Mouse (Mus musculus) gastrocnemius, postnatal 25 days (tissue): Measurements from ENCODE around the gene Dnajc13. TPM values are rescaled to one million over a fixed set of nuclear protein-coding genes. Genes with fewer than 3 reads are reported as not detected.
A peak's percentile ranks its signal among the peaks of the same experiment; 100 is the strongest.

Experiments
- DNase-seq: peaks from one replicate; pipeline ENCODE4 v3.0.0; 2022
- total RNA-seq, 2 experiments: library from RNA; stranded (reverse); gene quantifications; 1 replicate in 1 of 2; 2 replicates in 1 of 2; pipeline ENCODE4 v1.2.3; 2021

Dnajc13 gene
- total RNA-seq, 2 experiments from 2014 or later = 25.8 to 26.2 TPM

DNA sequence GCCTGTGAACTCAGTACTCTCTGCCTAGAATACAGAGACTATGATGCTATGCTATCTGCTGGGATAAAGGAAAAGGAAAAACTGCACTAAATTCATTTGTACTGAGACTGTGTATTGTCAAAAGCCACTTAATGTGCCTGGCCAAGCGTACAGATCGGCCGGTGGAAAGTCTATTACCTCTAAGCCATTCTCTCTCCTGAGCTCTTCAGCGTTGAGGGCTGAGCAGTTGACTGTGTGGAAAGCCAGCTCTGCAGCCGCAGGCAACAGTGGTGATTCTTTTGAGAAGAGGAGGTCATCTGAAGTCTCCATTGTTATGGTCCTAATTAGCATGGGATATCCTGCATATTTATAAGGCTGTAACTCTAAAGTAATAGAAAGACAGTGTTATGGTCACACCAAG lies 80.4 kb downstream of the Dnajc13 start:
- DNase-seq = no peak

DNA sequence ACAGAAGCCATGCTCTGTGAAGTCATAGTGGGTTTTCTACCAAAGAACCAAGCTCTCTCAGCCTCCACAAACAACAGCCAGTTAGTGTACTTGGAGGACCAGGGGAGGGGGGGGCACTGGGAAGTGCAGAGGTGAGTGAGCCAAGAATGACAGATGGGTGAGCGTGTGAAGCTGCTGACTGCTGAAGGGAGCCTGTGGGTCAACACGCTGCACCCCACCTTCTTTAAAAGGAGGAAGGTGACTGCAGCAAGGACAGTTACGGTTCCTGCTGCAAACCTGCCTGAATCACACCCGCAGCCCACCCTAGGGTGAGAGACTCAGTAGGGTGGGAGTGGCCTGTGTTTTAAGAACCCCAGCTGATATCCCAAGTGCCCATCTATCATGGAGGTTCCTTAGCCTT lies 81.1 kb downstream of the Dnajc13 start:
- no peak for DNase-seq

DNA sequence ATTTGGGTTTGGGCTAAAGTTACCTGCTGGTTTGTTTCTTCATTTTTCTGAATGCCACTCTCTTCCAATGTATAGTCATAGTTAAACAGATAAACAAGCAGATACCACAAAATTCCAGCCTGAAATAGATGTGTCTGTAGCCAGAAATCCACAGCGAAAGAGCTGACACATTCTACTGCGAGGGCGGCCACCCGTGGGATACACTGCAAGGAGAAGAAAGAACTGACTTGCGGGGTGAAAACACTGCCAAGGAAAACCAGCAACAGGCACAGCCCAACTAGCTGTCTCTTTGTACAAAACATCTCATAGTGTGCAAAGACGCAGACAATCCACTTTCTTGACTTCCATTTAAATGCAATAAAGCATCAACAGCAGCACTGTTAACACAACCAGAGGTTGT lies 82.7 kb downstream of the Dnajc13 start:
- no peak for DNase-seq

DNA sequence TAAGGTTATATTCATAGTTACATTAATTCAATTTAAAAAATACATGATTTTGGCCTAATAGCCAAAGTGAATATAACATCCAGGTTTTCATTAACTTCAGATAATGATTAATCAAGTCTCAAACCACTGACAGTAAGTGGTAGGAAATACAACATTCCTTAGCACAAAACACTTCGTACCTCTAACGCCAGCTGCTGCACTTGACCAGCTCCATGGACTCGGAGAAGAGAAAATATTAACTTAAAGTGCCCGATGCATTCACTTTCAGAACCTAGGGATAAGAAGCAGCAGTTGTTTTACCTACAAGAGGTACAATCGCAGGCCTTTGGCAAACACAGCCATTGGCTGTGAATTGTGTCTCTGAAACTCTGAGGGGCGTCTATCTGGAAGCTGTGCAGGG lies 90.4 kb downstream of the Dnajc13 start:
- no peak for DNase-seq

DNA sequence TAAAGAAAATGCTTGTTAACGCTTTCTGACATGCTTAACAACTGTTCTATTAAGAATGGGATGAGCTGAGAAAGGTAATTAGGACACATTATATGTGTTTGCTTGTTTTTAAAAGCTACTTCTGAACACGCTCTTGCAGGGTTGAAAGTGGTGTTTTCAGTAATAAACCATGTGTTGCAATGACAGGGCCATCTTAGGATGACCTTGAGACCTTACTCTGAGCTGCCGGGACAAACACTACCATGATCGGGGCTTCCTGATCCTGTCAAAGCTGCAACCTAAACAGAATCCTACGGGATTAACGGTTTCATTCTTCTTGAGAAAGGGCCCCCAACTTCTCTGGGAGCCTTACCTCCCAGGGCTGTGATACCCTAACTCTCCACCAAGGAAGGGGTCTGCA lies 91.1 kb downstream of the Dnajc13 start:
- DNase-seq = no peak

DNA sequence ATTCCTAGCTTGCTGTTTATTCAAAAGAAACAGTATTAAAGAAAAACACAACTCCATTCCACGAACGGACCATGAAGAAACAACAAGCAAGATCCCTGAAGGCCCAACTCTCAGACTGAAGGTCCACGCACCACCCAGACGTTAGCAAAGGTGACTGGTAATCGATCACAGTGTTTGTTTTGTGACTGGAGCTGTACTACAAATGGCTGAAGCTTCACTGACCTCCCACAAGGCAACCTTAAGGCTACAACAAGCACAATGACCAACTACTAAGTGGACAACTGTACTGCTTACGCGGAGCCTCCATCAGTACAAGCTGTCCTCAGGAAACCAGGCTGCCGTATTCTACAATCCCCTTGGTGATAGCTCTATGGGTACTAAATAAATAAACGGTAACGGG lies 92.7 kb downstream of the Dnajc13 start:
- no peak for DNase-seq

- peak; percentile 50 for DNase-seq
Measured at GRCm38 (mm10) chr9:104165926-104166325, 96.8 kb downstream of the Dnajc13 start.

GRCm38 (mm10) chr9:104164194-104164593 lies 98.5 kb downstream of the Dnajc13 start:
- no peak for DNase-seq

DNA sequence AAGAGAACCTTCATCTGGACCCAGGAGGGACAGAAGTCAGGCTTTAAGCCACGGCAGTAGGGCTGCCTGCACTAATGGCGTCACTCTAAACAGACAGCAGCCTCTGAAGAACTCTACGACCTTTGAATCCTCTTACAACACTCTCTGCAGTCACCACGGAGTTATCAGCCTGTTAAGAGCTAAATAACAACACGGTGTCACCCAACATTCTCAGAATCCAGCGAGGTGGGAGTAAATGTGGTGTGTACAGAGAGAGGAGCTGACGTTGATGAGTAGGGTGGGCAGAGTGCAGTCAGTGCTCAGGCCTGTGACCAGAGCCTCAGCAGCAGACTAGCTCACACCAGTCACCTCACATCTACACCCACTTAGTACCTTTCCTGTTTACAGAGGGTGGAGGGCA lies 101.6 kb downstream of the Dnajc13 start:
- DNase-seq = no peak

GRCm38 (mm10) chr9:104157291-104157690 lies 105.4 kb downstream of the Dnajc13 start:
- no peak for DNase-seq

DNA sequence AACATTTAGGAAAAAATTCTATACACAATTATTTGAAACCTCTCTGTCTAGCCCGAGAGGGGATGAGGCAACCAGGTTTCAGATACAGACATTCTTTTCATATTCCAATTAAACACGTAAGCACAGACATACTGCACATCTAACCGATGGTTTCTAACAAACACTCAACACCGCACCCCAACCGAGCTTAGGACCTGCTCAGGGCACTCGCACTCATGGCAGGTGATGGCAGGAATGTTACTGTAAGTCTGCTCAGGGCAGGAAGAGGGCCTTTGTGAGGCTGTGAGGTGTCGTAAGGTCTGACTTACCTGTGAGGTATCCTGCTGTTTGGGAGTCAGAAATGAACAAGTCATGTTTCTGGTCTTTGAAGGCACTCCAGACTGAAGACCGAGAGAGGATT lies 106.2 kb downstream of the Dnajc13 start:
- DNase-seq = no peak

DNA sequence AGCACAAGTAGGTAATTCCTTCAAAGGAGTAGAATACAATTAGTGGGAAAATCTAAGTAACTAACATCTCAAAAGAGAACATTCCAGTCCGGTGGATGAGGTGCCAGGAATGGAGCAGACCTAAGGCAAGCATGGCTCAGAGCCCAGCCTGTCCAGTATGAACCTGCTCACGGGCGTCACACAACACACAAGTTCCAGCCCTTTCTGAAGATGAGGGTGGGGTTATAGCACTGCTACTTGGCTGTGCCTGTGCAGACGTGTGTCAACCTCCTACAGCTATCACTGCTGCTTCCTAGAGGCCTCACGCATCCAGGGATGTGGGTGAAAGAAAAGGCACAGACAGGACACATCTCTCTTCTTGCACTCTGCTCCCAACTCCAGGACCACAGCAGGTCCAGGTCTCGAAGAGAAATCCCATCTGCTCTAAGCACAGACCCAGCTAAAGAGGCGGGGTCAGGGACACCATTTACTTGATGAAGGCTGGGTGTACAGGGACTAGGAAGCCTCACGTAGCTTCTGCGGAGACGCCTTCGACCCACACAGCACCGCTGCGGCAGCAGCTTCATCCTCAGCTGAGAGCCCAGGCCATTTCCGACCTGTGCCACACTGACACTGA lies 107.5 kb downstream of the Dnajc13 start:
- no peak for DNase-seq

- no peak for DNase-seq
Measured at GRCm38 (mm10) chr9:104152121-104152520, 110.6 kb downstream of the Dnajc13 start.

DNA sequence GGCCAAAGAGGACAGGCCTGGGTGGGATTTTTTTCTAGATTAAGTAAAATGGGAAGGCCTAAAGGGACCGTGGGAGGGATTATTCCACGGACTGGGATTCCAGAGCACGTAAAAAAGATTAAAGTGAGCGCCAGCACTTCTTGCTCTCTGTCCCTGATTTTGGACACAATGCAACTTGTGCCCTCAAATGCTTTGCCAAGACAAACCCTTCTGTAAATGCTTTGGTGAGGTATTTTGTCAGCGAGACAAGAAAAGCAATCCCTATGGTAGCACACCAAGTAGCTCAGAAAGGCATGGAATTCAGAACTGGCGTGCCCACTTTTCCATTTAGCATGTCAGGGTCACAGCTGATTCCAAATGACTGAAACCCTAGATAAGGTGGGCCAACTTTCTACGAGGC lies 113.8 kb downstream of the Dnajc13 start:
- DNase-seq = no peak

GRCm38 (mm10) chr9:104146683-104147082 lies 116.0 kb downstream of the Dnajc13 start:
- DNase-seq = no peak

DNA sequence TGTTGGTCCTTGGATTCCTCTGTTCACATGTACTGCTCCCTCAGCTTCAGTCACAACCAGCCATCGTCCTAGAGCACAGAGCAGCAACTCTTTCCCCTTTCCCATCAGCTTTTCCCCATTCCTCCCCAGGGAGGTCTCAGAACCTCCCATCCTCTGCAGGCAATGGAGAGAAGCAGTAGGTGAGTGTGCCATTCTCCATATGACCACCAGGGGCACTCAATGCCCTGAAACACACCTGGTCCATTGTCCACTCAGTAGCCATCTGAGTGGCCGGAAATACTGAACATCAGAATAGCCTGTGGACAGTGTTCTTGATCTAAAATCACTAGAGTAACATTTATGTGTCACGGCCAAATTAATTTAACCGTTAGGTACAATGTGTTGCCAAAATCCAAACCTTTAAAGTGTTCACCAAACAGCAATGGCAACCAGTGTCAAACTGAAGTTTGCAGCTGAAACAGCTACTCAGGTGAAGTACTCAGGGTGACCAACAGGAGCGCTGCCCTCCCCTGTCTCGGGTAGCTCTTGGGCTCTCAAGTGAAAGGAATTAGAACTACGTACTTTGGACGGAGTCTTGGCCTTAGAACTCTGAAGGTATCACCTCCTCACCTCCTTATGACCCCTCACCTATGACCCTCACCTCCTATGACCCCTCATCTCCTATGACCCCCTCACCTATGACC lies 118.3 kb downstream of the Dnajc13 start:
- DNase-seq = no peak

- no peak for DNase-seq
Measured at GRCm38 (mm10) chr9:104142805-104143204, 119.9 kb downstream of the Dnajc13 start.

- no peak for DNase-seq
Measured at GRCm38 (mm10) chr9:104140351-104140750, 122.4 kb downstream of the Dnajc13 start.

- peak; percentile 70 for DNase-seq
Measured at GRCm38 (mm10) chr9:104130141-104130755, 132.5 kb downstream of the Dnajc13 start.

DNA sequence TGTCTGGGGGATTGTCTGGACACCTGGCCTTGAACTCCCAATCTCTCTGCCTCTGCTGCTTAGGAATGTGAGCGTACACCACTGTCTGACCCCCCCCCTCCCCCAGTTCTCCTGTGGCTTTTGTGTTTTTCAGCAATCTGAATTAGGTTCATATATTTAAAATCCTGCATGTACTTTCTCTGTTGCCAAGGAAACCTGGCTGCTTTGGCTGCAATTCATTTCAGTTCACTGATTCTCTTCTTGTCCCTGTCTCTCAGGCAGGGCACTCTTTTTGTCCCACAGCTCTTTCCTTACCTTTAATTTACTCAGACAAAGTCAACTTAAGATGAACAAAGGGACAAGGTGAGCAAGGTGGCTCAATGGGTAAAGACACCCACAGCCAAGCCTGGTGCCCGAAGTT lies 134.6 kb downstream of the Dnajc13 start:
- no peak for DNase-seq

DNA sequence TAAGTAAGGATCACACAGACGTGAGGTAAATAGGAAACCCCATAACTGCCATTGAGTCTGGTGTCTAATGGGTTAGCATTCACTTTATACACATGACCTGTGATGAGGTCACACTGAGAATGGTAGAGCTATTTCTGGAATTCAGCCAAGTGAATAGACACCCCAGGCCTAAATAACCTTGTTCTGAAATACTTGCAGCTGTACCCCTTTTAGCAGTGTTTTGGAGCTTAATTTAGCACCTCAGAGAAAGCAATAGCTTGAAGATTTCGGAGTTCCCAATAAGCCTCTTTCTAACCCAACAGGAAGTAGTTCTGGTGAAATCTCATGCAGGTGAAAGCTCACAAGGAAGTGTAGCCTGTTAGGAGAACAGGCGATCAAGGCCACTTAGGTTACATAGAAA lies 135.9 kb downstream of the Dnajc13 start, which contains the start of gene Ackr4:
Gene Ackr4, minus strand, starts transcription at position 101 of the 400 bp plus-strand sequence.
- DNase-seq = no peak

GRCm38 (mm10) chr9:104123622-104124021 lies 139.1 kb downstream of the Dnajc13 start:
- no peak for DNase-seq

GRCm38 (mm10) chr9:104123101-104123500 lies 139.6 kb downstream of the Dnajc13 start:
- DNase-seq = no peak

DNA sequence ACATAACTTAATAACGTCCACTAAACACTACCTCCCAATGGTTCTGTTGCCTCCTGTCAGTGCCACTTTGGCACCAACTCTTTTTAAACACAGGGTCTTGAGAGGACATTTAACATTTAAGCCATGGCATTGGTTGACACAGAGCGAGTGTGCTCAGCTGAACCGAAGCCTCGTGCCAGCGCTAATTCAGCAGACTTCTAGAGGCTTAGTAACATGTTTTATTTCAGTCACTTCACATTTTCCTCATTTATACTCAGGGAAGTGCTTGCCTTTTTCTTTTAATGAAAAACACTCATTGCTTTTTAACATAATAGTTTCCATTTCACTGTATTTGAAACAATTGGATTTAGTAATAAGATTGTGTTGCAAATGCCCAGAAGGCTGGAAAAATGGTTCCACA lies 153.6 kb downstream of the Dnajc13 start:
- no peak for DNase-seq
